Mouse (Mus musculus) hindbrain, embryonic 10.5 days (tissue): ENCODE results near the gene Usp37. TPM values are rescaled to one million over a fixed set of nuclear protein-coding genes. Genes with fewer than 3 reads are reported as not detected.

ENCODE experiments used
- DNase-seq: peaks from one replicate; pipeline ENCODE4 v3.0.0-alpha.2; 2017; ENCODE audit warnings: low spot score
- H3K27ac ChIP-seq: fragments of 300-500 bp; sonication (generic); 2 replicates; pipeline ENCODE4 v1.5.1; 2016; ENCODE audit warnings: mild to moderate bottlenecking, moderate library complexity
- H3K27me3 ChIP-seq: fragments of 300-500 bp; sonication (generic); 2 replicates; pipeline ENCODE4 v1.6.1; 2016; ENCODE audit warnings: mild to moderate bottlenecking; ENCODE audit not compliant: poor library complexity, insufficient read depth, severe bottlenecking
- H3K36me3 ChIP-seq: fragments of 300-500 bp; sonication (generic); 2 replicates; pipeline ENCODE4 v1.6.1; 2016; ENCODE audit warnings: mild to moderate bottlenecking, moderate library complexity
- H3K4me1 ChIP-seq: fragments of 300-500 bp; sonication (generic); replicated peaks from 2 replicates; pipeline ENCODE4 v1.6.1; 2016; ENCODE audit warnings: mild to moderate bottlenecking
- H3K4me3 ChIP-seq: fragments of 300-500 bp; sonication (generic); 2 replicates; pipeline ENCODE4 v1.5.1; 2016; ENCODE audit warnings: mild to moderate bottlenecking, moderate library complexity
- H3K9me3 ChIP-seq: fragments of 300-500 bp; sonication (generic); 2 replicates; pipeline ENCODE4 v1.6.1; 2016; ENCODE audit warnings: mild to moderate bottlenecking, moderate library complexity
- WGBS: fragments of 180-500 bp; shearing (Covaris S2); methylation state at CpG from one replicate; pipeline ENCODE4 v1.1.7; 2016; 5-methylcytosine and 5-hydroxymethylcytosine counted together
- polyA plus RNA-seq: library from polyadenylated mRNA; unstranded; fragments of >200 nt; fragmentation: Nextera tagmentation; extraction: Ambion mirVana; gene quantifications from 2 replicates; pipeline ENCODE4 v1.2.1, GENCODE M21; 2016

Gene Usp37
- polyA plus RNA-seq, 1 experiment from 2014 or later: 34.0 TPM

GRCm38 (mm10) chr1:74391844-74392441, 152.1 kb downstream of the Usp37 start:
- Histone ChIP-seq H3K4me3 (peak overlapping the region; percentile 97), H3K9me3 (no peaks in the 10 kb centered on the region), H3K4me1 (peaks cover 55% of the 10 kb centered on the region), H3K27ac (peak overlapping the region; percentile 99), H3K27me3 (peaks cover 25% of the 10 kb centered on the region), H3K36me3 (peaks cover 30% of the 10 kb centered on the region)
- WGBS: under 1% methylated on average over 63 of the region's 63 CpGs
- peak; percentile 68 for DNase-seq

- H3K9me3 ChIP-seq: no peaks in the 10 kb centered on the region
- WGBS: 2% methylated on average over 47 of the region's 51 CpGs
- DNase-seq: peak; percentile 96
- peaks cover 25% of the 10 kb centered on the region for H3K27me3 ChIP-seq
- peaks cover 30% of the 10 kb centered on the region for H3K36me3 ChIP-seq
- H3K27ac ChIP-seq: peak within 1 kb of the TSS; percentile 99
- peak within 1 kb of the TSS; percentile 97 for H3K4me3 ChIP-seq
- peaks cover 54% of the 10 kb centered on the region for H3K4me1 ChIP-seq
These were observed 152.9 kb downstream of the Usp37 start, which contains the start of gene Ctdsp1 for GRCm38 (mm10) chr1:74390924-74391748. Gene Ctdsp1, plus strand, starts transcription at chr1:74391509.

- Histone ChIP-seq H3K4me3 (peak overlapping the region; percentile 97), H3K4me1 (peaks cover 54% of the 10 kb centered on the region), H3K9me3 (no peaks in the 10 kb centered on the region), H3K27me3 (peaks cover 25% of the 10 kb centered on the region), H3K27ac (peak overlapping the region; percentile 69), H3K36me3 (peaks cover 25% of the 10 kb centered on the region)
- 5% methylated on average over 21 of the region's 21 CpGs for WGBS
- peak; percentile 62 for DNase-seq
These were observed 153.7 kb downstream of the Usp37 start for GRCm38 (mm10) chr1:74390287-74390906.

GRCm38 (mm10) chr1:74389831-74390286, 154.2 kb downstream of the Usp37 start:
- 2% methylated on average over 29 of the region's 29 CpGs for WGBS
- DNase-seq: peak; percentile 42

GRCm38 (mm10) chr1:74388398-74388920, 155.6 kb downstream of the Usp37 start:
- Histone ChIP-seq H3K36me3 (peaks cover 6% of the 10 kb centered on the region), H3K27ac (no peak overlapping the region), H3K4me3 (no peak overlapping the region), H3K27me3 (peaks cover 25% of the 10 kb centered on the region), H3K4me1 (peaks cover 49% of the 10 kb centered on the region), H3K9me3 (no peaks in the 10 kb centered on the region)
- 70% methylated on average over 7 of the region's 7 CpGs for WGBS
- no peak for DNase-seq

More at GRCm38 (mm10) chr1:74389831-74390286, 154.2 kb downstream of the Usp37 start:
- no peaks in the 10 kb centered on the region for H3K9me3 ChIP-seq
- H3K4me3 ChIP-seq: peak overlapping the region; percentile 97
- peaks cover 20% of the 10 kb centered on the region for H3K36me3 ChIP-seq
- peak overlapping the region; percentile 69 for H3K27ac ChIP-seq
- H3K4me1 ChIP-seq: peaks cover 54% of the 10 kb centered on the region
- H3K27me3 ChIP-seq: peaks cover 25% of the 10 kb centered on the region

GRCm38 (mm10) chr1:74387386-74387988, 156.6 kb downstream of the Usp37 start:
- H3K4me1 ChIP-seq: peaks cover 40% of the 10 kb centered on the region
- peak overlapping the region; percentile 95 for H3K27ac ChIP-seq
- H3K4me3 ChIP-seq: peak overlapping the region; percentile 68
- peaks cover 25% of the 10 kb centered on the region for H3K27me3 ChIP-seq
- DNase-seq: no peak
- no peaks in the 10 kb centered on the region for H3K36me3 ChIP-seq
- WGBS: 55% methylated on average over 15 of the region's 15 CpGs
- H3K9me3 ChIP-seq: no peaks in the 10 kb centered on the region

GRCm38 (mm10) chr1:74386714-74387385, 157.2 kb downstream of the Usp37 start:
- no peaks in the 10 kb centered on the region for H3K36me3 ChIP-seq
- H3K4me1 ChIP-seq: peaks cover 33% of the 10 kb centered on the region
- DNase-seq: peak; percentile 96
- H3K27me3 ChIP-seq: peaks cover 25% of the 10 kb centered on the region
- no peaks in the 10 kb centered on the region for H3K9me3 ChIP-seq
- under 1% methylated on average over 26 of the region's 26 CpGs for WGBS
- H3K4me3 ChIP-seq: peak overlapping the region; percentile 68
- peak overlapping the region; percentile 95 for H3K27ac ChIP-seq

- Histone ChIP-seq H3K36me3 (no peaks in the 10 kb centered on the region), H3K27ac (peak overlapping the region; percentile 95), H3K4me3 (peak overlapping the region; percentile 68), H3K9me3 (no peaks in the 10 kb centered on the region), H3K4me1 (peaks cover 33% of the 10 kb centered on the region), H3K27me3 (peaks cover 25% of the 10 kb centered on the region)
- no peak for DNase-seq
- 65% methylated on average over 7 of the region's 10 CpGs for WGBS
These were observed 157.7 kb downstream of the Usp37 start for GRCm38 (mm10) chr1:74386363-74386713.

GRCm38 (mm10) chr1:74385531-74385930, 158.6 kb downstream of the Usp37 start:
- Histone ChIP-seq H3K36me3 (no peaks in the 10 kb centered on the region), H3K4me3 (no peak overlapping the region), H3K27ac (no peak overlapping the region; the same call in 1 of the 2 replicates), H3K27me3 (peaks cover 22% of the 10 kb centered on the region), H3K4me1 (peaks cover 27% of the 10 kb centered on the region), H3K9me3 (no peaks in the 10 kb centered on the region)
- DNase-seq: no peak
- 91% methylated on average over 8 of the region's 8 CpGs for WGBS
